Mouse (Mus musculus) erythroblast, embryonic 14.5 days (primary cell): ENCODE measurements around the gene Lamtor1. TPM values are rescaled to one million over a fixed set of nuclear protein-coding genes. Genes with fewer than 3 reads are reported as not detected.

Experiments used
- H3K27me3 ChIP-seq: 2 replicates; pipeline ENCODE4 v1.6.1; 2012; ENCODE audit warnings: inconsistent platforms; ENCODE audit not compliant: control insufficient read depth
- H3K36me3 ChIP-seq: 2 replicates; pipeline ENCODE4 v1.6.1; 2012; ENCODE audit warnings: mild to moderate bottlenecking, inconsistent platforms; ENCODE audit not compliant: control insufficient read depth
- H3K4me1 ChIP-seq: 2 replicates; pipeline ENCODE4 v1.6.1; 2012; ENCODE audit warnings: inconsistent platforms; ENCODE audit not compliant: control insufficient read depth
- H3K4me3 ChIP-seq: replicated peaks from 2 replicates; pipeline ENCODE3; 2012; ENCODE audit warnings: moderate library complexity, mild to moderate bottlenecking, inconsistent platforms
- H3K9me3 ChIP-seq: 2 replicates; pipeline ENCODE4 v1.6.1; 2012; ENCODE audit warnings: low read length, inconsistent platforms, mixed read lengths; ENCODE audit not compliant: control insufficient read depth
- GATA1 ChIP-seq: IDR thresholded peaks from 2 replicates; pipeline ENCODE4 v1.6.1; 2012; ENCODE audit warnings: low read length, inconsistent platforms, mixed read lengths
- TAL1 ChIP-seq: IDR thresholded peaks from 3 replicates; pipeline ENCODE4 v1.6.1; 2012; ENCODE audit warnings: low read length, inconsistent platforms, mixed read lengths
- polyA plus RNA-seq: library from polyadenylated mRNA; stranded (reverse); fragments of >175 nt; gene quantifications from 2 replicates; pipeline ENCODE4 v1.2.3, GENCODE M21; 2012

The Lamtor1 gene
- polyA plus RNA-seq, 1 experiment = 10.4 TPM

GRCm38 (mm10) chr7:101970821-101971461 is 65.2 kb downstream of the Lamtor1 start:
- no peaks in the 10 kb centered on the region for H3K27me3 ChIP-seq
- H3K4me3 ChIP-seq = peak overlapping the region; percentile 77
- no peaks in the 10 kb centered on the region for H3K9me3 ChIP-seq
- peaks cover 22% of the 10 kb centered on the region for H3K36me3 ChIP-seq
- H3K4me1 ChIP-seq = peaks cover 67% of the 10 kb centered on the region
- TF ChIP-seq GATA1 (no peak), TAL1 (no peak)

- H3K36me3 ChIP-seq = peaks cover 28% of the 10 kb centered on the region
- no peaks in the 10 kb centered on the region for H3K27me3 ChIP-seq
- H3K4me1 ChIP-seq = peaks cover 60% of the 10 kb centered on the region
- H3K4me3 ChIP-seq = no peak overlapping the region
- no peaks in the 10 kb centered on the region for H3K9me3 ChIP-seq
- no peak for TF ChIP-seq GATA1
- no peak for TF ChIP-seq TAL1
These were observed 66.0 kb downstream of the Lamtor1 start for GRCm38 (mm10) chr7:101971721-101972120.

- peaks cover 48% of the 10 kb centered on the region for H3K4me1 ChIP-seq
- H3K4me3 ChIP-seq = no peak overlapping the region
- peaks cover 36% of the 10 kb centered on the region for H3K36me3 ChIP-seq
- TF ChIP-seq TAL1 = no peak
- TF ChIP-seq GATA1 = no peak
- no peaks in the 10 kb centered on the region for H3K27me3 ChIP-seq
- H3K9me3 ChIP-seq = no peaks in the 10 kb centered on the region
These were observed 68.0 kb downstream of the Lamtor1 start for GRCm38 (mm10) chr7:101973730-101974129.

- Histone ChIP-seq H3K4me1 (peaks cover 40% of the 10 kb centered on the region), H3K9me3 (no peaks in the 10 kb centered on the region), H3K27me3 (no peaks in the 10 kb centered on the region), H3K4me3 (no peak overlapping the region), H3K36me3 (peaks cover 40% of the 10 kb centered on the region)
- no peak for TF ChIP-seq GATA1
- no peak for TF ChIP-seq TAL1
These were observed 68.8 kb downstream of the Lamtor1 start for GRCm38 (mm10) chr7:101974505-101974904.

Other genes starting within 250 kb of the Lamtor1 start
- gene Clpb, start 242.3 kb upstream of the Lamtor1 start, polyA plus RNA-seq = 2.1 and 3.1 TPM in 2 replicates
- not detected in 2 replicates for gene Phox2a, start 87.6 kb upstream of the Lamtor1 start, polyA plus RNA-seq
- gene Inppl1, start 67.7 kb upstream of the Lamtor1 start, polyA plus RNA-seq = 0.50 and 1.3 TPM in 2 replicates
- gene Folr2, start 48.7 kb upstream of the Lamtor1 start, polyA plus RNA-seq = not detected in 2 replicates
- 4.8 and 5.8 TPM in 2 replicates for gene Anapc15, start 42.2 kb upstream of the Lamtor1 start, polyA plus RNA-seq
- gene Folr1, start 35.1 kb upstream of the Lamtor1 start, polyA plus RNA-seq = not detected in 2 replicates
- not detected in 2 replicates for gene Tomt, start 455 bp downstream of the Lamtor1 start, polyA plus RNA-seq
- gene Lrrc51, start 28.0 kb downstream of the Lamtor1 start, polyA plus RNA-seq = not detected in 2 replicates
- 19.8 and 24.7 TPM in 2 replicates for gene Numa1, start 28.2 kb downstream of the Lamtor1 start, polyA plus RNA-seq
- 0.67 and 1.0 TPM in 2 replicates for gene Il18bp, start 112.8 kb downstream of the Lamtor1 start, polyA plus RNA-seq
- gene Rnf121, start 159.6 kb downstream of the Lamtor1 start, polyA plus RNA-seq = 0.12 and 0.34 TPM in 2 replicates
- 2.0 TPM in 2 replicates for gene Xndc1, start 159.6 kb downstream of the Lamtor1 start, polyA plus RNA-seq
- not detected in 2 replicates for gene Xntrpc, start 159.8 kb downstream of the Lamtor1 start, polyA plus RNA-seq
- gene Trpc2, start 177.2 kb downstream of the Lamtor1 start, polyA plus RNA-seq = 0.15 and 0.37 TPM in 2 replicates
- not detected in 2 replicates for gene Art1, start 195.8 kb downstream of the Lamtor1 start, polyA plus RNA-seq
- gene Art5, start 203.6 kb downstream of the Lamtor1 start, polyA plus RNA-seq = not detected in 2 replicates
- 0.02 TPM in 1 of 2 replicates, not detected in the other for gene Chrna10, start 210.9 kb downstream of the Lamtor1 start, polyA plus RNA-seq